Mouse (Mus musculus) left cerebral cortex, postnatal 36 days (tissue): ENCODE measurements around the gene Hist2h2aa1. TPM values are rescaled to one million over a fixed set of nuclear protein-coding genes. Genes with fewer than 3 reads are reported as not detected.
"Not testable (repeated sequence)": the region's sequence is repeated elsewhere in the genome, so short reads cannot be mapped to it uniquely, and the experiment has no call there.

Experiments used
- DNase-seq, 2 experiments: peaks; one replicate each; pipeline ENCODE4 v3.0.0; 2021 to 2022; ENCODE audit warnings: low spot score in 2 of 2, mixed read lengths in 1 of 2
- intact Hi-C: fragments of 180-260 bp; cut with DNase I; formaldehyde crosslinking; loops from one replicate; pipeline ENCODE4 v1.15.1; 2025
- total RNA-seq, 2 experiments: library from RNA; stranded (reverse); gene quantifications; 2 replicates each; pipeline ENCODE4 v1.2.3; 2021

Gene Hist2h2aa1
- total RNA-seq, 2 experiments from 2014 or later, result 6.3 to 10.1 TPM

DNA sequence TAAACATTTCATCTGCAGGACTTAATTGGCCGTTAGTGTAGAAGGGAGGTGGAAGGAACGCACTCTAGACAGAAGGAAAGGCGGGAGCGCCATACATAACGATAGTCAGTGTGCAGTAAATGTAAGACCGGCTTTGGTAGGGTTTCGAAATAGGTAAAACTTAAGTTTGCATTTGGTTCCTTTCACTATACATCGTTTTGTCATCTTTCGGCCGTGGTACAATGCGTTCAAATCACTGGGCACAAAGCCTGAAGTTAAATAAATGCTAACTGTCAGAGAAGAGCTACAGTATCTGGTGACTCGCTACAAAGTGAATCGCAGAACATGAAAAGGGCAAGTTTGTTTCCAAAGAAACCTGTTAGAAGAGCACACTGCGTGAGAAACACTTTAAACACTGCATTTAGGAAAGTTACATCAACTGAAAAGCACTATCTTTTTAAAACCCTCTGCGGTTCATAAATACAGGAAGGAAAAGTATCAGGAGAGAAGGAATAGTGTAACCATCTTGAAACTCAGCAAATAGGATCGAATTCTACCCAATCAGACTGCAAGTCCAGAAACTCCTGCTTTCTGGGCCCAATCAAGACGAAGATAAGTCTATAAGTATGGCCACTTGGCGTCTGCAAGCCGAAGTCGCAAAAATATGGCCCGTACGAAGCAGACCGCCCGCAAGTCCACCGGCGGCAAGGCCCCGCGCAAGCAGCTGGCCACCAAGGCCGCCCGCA is 22.9 kb downstream of the Hist2h2aa1 start, which contains the start of gene Hist2h3b:
Gene Hist2h3b, plus strand, starts transcription at position 604 of the 725 bp plus-strand sequence.
- intact Hi-C loops, result loop anchor here (10.0 kb wide), 1 partner anchor 203 kb away; no protein-coding TSS in a partner anchor
- peak; percentile 85 to 88 for DNase-seq

DNA sequence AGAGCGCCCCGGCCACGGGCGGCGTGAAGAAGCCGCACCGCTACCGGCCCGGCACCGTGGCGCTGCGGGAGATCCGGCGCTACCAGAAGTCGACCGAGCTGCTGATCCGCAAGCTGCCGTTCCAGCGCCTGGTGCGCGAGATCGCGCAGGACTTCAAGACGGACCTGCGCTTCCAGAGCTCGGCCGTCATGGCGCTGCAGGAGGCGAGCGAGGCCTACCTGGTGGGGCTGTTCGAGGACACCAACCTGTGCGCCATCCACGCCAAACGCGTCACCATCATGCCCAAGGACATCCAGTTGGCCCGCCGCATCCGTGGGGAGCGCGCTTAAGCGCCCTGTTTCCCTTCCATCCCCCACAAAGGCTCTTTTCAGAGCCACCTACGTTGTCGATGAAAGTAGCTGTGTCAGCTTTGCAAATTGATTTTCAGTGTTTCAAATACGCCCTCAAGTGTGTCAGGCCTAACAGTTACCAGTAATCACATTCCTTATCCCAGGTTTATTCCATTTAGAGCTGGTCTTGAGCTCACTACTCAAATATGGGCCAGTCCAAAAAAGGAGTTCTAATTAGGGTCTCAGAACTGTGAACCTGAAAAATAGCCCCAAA is 23.6 kb downstream of the Hist2h2aa1 start:
- intact Hi-C loops, result loop anchor here (10.0 kb wide), 1 partner anchor 204 kb away; no protein-coding TSS in a partner anchor
- DNase-seq, result peak in 1 of 2 experiments; percentile 45

DNA sequence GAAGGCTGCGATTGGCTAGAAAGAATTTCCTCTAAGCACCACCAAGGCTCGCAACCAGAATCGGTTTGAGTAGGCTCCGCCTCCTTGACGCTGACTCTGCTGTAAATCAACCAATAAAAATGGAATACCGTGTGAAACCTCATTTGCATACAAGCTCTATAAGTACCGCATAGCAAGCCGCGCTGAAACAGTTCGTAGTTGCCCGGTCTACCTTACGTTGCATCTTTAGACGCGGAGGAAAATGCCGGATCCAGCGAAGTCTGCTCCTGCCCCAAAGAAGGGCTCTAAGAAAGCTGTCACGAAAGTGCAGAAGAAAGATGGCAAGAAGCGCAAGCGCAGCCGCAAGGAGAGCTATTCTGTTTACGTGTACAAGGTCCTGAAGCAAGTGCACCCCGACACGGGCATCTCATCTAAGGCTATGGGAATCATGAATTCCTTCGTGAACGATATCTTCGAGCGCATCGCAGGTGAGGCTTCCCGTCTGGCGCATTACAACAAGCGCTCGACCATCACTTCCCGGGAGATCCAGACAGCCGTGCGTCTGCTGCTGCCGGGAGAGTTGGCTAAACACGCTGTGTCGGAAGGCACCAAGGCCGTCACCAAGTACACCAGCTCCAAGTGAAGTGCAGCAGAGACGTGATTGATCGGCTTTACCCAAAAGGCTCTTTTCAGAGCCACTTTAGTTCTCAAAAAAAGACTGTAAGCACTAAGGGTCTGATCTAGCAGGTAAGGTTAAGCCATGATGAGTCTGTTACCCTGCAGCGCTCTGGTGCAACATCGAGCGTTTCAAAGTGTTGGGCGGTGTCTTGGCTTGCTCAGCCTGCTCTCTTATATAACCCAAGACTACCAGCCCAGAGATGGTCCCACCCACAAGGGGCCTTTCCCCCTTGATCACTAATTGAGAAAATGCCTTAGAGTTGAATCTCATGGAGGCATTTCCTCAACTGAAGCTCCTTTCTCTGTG is 24.5 kb downstream of the Hist2h2aa1 start, which contains the start of gene Hist2h2bb:
Gene Hist2h2bb, plus strand, starts transcription at position 242 of the 964 bp plus-strand sequence.
- intact Hi-C loops, result loop anchor here (10.0 kb wide), 1 partner anchor 205 kb away; no protein-coding TSS in a partner anchor
- DNase-seq, result peak; percentile 91 to 94

DNA sequence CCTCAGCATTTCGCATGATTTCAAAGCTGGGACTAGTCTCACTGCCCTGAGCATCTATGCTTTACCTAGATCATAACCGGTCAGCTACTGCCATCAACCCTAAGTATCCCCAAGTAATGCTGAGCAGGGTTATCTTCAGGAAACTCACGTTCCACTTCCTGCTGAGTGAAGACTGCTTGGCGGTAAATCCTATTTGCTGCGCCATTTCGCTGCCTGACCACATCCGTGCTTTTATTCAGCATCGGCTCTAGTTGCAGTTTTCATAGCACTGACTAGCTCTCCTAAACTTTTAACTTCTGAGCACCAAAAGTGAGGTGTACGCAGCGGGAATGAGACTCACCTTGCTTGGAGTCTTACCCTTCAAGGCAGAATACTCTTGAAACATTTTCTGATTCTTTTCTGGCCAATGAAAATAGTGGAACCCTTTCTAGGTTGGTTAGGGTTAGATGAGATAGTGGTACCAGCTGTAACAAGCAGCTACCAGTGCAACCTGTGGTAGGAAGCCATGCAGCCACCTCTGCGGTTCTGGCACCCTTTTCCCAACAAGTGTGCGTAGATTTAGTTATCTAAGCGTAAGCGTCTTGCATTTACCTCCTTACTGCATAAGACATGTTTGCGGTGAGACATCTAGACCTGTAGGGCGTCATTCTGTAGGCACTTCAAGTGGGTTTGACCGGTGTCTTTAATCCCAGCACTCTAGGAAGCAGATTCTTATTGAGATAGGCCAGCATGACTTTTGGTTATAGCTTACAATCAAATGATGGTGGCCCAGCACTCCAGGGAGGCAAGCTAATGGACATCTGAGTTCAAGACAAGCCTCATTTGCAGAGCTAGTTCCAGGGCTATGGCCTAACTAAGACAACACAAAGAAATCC is 28.5 kb downstream of the Hist2h2aa1 start:
- no peak for DNase-seq
- intact Hi-C loops, result no loop called here

DNA sequence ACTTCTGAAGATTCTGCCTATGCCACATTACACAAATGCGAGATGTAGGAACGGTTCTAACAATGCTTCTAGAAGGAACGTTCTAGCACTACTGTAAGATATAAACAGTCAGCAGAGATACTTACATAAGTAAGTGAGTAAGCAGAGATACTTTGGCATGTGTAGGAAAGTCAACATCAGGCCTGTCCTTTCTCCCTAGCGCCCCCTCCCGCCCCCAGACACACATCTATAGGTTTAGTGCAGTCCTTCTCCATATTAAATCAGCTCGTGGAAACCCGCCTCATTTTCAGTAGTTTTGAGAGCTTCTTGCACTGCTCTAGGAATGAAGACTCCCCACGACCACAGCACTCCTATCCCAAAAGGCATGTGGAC is 32.1 kb downstream of the Hist2h2aa1 start:
- intact Hi-C loops, result loop anchor here (5.0 kb wide), 2 partner anchors 225 to 320 kb away; partner anchors contain the start of gene Ankrd34a
- peak; percentile 45 to 47 for DNase-seq

DNA sequence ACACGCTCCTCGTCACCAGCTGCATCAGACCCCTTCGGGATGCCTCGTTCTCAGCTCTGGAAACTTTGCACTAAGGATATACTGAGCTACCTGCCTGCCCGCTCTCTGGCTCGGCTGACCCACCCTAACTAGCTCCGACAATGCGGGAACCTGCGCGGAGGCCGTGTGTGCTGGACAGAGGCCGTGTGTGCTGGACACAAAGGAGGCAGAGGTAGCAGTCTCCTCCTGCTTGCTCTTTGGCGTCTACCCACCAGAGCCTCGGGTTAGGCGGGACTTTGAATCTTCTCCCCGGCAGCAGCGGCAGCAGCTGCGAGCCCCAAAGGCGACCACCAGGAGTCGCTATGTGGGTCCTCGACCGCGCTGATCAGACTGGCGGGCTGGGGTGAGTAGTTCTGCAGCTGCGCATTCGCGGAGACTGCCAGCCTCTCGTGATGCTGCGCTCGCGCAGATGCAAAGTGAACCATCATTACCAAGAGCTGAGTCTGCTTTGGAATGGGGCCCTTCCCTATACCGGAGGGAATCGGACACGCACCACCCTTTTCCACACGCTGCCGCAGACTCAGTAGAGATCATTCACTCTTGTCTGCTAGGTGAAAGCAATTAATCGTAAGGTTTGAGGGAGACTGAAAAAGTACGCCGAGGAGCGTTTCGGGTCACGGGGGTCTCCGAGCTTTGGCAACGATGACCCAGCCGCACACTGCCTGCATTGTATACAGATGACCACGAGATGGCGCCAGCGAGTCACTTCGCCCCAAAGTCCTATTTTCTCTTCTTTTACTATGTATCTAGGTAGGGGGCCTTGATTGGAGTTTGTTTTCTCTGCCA is 32.7 kb downstream of the Hist2h2aa1 start:
- intact Hi-C loops, result loop anchor here (5.0 kb wide), 2 partner anchors 224 to 319 kb away; partner anchors contain the start of gene Ankrd34a

DNA sequence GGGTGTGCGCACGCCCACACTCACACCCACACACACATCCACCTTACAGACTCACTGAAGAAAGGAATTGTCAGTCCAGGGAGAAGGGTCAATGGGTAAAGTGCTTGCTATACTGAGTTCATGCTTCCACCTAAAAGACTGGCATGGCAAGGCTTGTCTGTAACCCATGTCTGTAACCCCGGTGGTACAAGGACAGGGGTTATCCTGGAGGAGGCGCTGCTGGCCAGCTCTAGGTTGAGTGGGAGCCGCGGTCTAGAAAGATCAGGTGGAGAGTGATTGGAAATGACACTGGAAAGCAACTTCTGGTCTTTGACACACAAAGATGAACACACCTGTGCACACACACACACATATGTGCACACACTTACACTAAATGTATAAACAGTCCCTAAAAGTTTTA is 35.4 kb downstream of the Hist2h2aa1 start:
- no peak for DNase-seq
- intact Hi-C loops, result loop anchor here (5.0 kb wide), 1 partner anchor 162 kb away; no protein-coding TSS in a partner anchor

More for the DNA sequence above, 32.7 kb downstream of the Hist2h2aa1 start:
- DNase-seq, result peak; percentile 93

DNA sequence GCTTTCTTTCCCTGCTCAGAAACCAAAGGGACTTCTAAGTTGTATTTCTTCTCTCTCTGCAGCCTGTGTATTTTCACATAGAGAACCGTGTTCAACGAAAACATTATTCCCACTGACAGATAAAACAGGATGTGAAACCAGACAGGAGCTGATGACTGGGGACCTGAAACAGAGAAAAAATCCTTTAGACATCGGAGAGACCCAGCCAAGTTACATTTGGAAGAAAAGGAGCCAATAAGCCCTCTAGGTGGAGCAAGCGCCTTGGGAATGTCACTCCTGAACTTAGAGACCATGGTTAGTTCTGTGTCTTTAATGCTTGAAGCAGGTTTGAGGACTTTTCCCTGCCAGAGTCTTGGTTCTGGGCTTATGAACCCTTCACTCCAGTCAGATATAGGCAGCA is 39.2 kb downstream of the Hist2h2aa1 start:
- intact Hi-C loops, result loop anchor here (5.0 kb wide), 1 partner anchor 158 kb away; no protein-coding TSS in a partner anchor
- no peak for DNase-seq

DNA sequence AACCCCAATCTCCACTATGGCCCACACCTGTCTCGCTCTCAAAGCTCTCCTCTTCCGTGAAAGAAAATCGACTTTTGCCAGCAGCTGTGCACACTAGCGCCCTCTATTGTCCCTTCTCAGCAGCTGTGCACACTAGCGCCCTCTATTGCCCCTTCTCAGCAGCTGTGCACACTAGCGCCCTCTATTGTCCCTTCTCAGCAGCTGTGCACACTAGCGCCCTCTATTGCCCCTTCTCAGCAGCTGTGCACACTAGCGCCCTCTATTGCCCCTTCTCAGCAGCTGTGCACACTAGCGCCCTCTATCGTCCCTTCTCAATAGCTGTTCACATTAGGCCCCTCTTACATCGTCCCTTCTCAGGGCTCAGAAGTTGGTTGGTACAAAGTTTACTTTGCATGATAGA is 42.0 kb downstream of the Hist2h2aa1 start:
- DNase-seq, intact Hi-C loops: not testable (repeated sequence)

DNA sequence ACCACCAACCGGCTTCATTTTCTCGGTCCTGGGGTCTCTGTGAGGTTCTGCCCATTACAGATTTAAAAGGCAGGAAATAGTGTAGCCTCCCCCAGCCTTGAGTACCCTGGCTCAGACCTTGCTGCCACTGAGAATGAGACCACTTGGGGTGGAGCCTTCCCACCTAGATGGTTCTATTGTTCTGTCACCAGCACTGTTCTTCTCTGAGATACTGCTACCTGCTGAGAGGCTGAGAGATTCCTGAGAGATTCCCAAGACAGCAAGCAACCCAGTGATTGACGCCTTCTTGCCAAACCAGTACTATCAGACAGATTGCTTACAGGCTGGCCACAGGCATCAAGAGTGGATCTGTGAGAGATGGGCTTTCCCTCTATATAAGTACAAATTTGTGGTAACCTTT is 43.9 kb downstream of the Hist2h2aa1 start:
- no peak for DNase-seq
- intact Hi-C loops, result no loop called here

DNA sequence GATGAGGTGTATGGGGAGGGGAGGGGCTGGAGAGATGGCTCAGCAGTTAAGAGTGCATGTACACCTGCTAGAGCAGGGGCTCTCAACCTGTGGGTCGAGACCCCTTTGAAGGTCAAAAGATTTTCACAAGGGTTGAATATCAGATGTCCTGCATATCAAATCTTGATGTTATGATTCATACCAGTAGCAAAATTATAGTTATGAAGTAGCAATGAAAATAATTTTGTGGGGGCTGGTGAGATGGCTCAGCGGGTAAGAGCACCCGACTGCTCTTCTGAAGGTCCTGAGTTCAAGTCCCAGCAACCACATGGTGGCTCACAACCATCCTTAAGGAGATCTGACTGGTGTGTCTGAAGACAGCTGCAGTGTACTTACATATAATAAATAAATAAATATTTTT is 45.4 kb downstream of the Hist2h2aa1 start:
- intact Hi-C loops, DNase-seq: not testable (repeated sequence)

DNA sequence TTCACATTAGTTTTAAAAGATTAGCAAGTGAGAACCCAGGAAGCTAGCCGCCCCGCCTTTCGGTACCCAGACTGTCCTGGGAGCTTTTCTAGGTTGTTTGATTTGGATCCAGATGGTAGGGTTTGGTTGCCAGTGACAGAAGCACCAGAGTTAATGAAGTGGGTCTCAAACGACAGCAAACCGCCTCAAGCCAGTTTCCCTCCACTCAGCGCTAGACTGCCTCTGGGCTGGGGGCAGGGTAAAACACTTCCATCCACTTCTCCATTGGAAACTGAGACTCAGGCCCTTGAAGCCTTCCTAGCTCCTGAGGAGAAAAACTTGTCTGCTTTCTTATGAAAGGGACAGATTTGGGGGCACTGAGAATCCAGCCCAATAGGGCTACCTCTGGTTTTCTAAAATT is 47.3 kb downstream of the Hist2h2aa1 start:
- intact Hi-C loops, result no loop called here
- no peak for DNase-seq

DNA sequence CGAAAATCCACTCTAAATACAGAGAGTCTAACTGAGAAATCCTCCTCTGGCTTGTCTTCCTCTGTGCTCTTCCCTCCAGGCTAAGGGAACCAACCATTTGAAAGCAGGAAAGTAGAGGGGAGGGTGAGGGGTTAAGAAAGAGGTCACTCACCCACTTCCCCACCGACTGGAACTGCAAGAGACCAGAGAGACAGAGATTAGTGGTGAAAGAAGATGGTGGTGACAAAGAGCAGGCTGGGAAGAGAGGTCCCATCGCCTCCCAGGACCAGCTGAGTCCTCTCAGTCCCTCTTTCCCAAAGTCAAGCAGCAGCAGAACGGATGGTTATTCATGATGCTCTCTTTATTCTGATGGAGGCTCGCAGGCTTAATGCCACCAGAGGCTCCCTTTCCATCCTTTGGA is 48.1 kb downstream of the Hist2h2aa1 start:
- DNase-seq, result no peak
- intact Hi-C loops, result no loop called here

DNA sequence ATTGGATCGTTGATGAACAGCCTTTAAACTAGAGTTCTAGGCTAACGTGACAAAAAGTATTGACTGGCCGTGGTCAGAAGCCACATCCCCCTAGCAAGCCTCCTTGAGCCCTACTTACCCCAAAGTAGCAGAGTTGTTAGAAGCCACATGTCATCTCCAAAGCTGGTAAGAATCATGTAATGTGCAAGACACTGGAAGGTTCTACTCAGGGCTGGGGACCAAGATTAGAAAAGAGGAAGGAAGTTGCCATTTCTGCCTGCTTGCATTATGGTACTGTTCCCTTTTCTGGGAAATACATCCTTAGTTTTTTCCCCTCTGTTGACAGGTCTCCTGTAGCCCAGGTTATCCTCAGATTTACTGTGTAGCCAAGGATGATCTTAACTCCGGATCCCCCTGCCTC is 48.5 kb downstream of the Hist2h2aa1 start, which contains the start of gene Fcgr1:
Gene Fcgr1, minus strand, starts transcription at position 183 of the 400 bp plus-strand sequence.
- intact Hi-C loops, result no loop called here
- DNase-seq, result no peak
